Mouse (Mus musculus) ES-E14 (cell line): ENCODE results near the gene Lztfl1. TPM values are rescaled to one million over a fixed set of nuclear protein-coding genes. Genes with fewer than 3 reads are reported as not detected.

Experiments used
- DNase-seq: peaks from one replicate; pipeline ENCODE4 v3.0.0-alpha.2; 2013; ENCODE audit warnings: low read depth, low spot score
- H3K27ac ChIP-seq: 2 replicates; pipeline ENCODE4 v1.5.1; 2012; ENCODE audit warnings: low read depth, mild to moderate bottlenecking, low read length, moderate library complexity, mixed read lengths; ENCODE audit not compliant: poor library complexity, insufficient read depth, severe bottlenecking
- H3K36me3 ChIP-seq: 2 replicates; pipeline ENCODE4 v1.6.1; 2012; ENCODE audit warnings: mild to moderate bottlenecking, low read length, moderate library complexity, mixed read lengths; ENCODE audit not compliant: control insufficient read depth, poor library complexity, insufficient read depth, severe bottlenecking
- H3K4me1 ChIP-seq, 2 experiments: fragments of 150-350 bp in 1 of 2; sonication (generic) in 1 of 2; 2 replicates each; pipeline ENCODE4 v1.6.1; 2012; ENCODE audit warnings: low read length in 2 of 2, mild to moderate bottlenecking in 1 of 2, mixed read lengths in 1 of 2; ENCODE audit not compliant: control insufficient read depth in 2 of 2, insufficient read depth in 2 of 2, poor library complexity in 1 of 2
- H3K4me3 ChIP-seq, 2 experiments: fragments of 150-350 bp in 1 of 2; sonication (generic) in 1 of 2; 2 replicates each; pipeline ENCODE4 v1.5.1; 2012; ENCODE audit warnings: low read length in 2 of 2, low read depth in 1 of 2, mild to moderate bottlenecking in 1 of 2, mixed read lengths in 1 of 2; ENCODE audit not compliant: insufficient read depth in 1 of 2, poor library complexity in 1 of 2, severe bottlenecking in 1 of 2
- H3K9ac ChIP-seq: 2 replicates; pipeline ENCODE4 v1.6.1; 2012; ENCODE audit warnings: low read depth, mild to moderate bottlenecking, low read length, mixed read lengths; ENCODE audit not compliant: poor library complexity, insufficient read depth, severe bottlenecking
- H3K9me3 ChIP-seq: fragments of 150-350 bp; sonication (generic); 2 replicates; pipeline ENCODE4 v1.6.1; 2012; ENCODE audit warnings: low read depth, mild to moderate bottlenecking, low read length; ENCODE audit not compliant: control insufficient read depth, insufficient read depth
- CHD2 ChIP-seq: IDR thresholded peaks from 2 replicates; pipeline ENCODE4 v1.6.1; 2014; ENCODE audit warnings: mild to moderate bottlenecking, low read depth, low read length, inconsistent platforms
- HCFC1 ChIP-seq: IDR thresholded peaks from 2 replicates; pipeline ENCODE4 v1.6.1; 2012; ENCODE audit warnings: low read length, inconsistent platforms, borderline replicate concordance; ENCODE audit not compliant: insufficient read depth
- MAFK ChIP-seq: IDR thresholded peaks from 2 replicates; pipeline ENCODE4 v1.6.1; 2014; ENCODE audit warnings: mild to moderate bottlenecking, low read depth, low read length, inconsistent platforms; ENCODE audit not compliant: insufficient read depth
- ZC3H11A ChIP-seq: IDR thresholded peaks from 2 replicates; pipeline ENCODE4 v1.6.1; 2012; ENCODE audit warnings: low read depth, mild to moderate bottlenecking, inconsistent platforms, low read length, borderline replicate concordance
- ZNF384 ChIP-seq: IDR thresholded peaks from 2 replicates; pipeline ENCODE4 v1.6.1; 2012; ENCODE audit warnings: low read depth, low read length, inconsistent platforms
- in situ Hi-C, 2 experiments: fragments of 600-800 bp; cut with MboI; formaldehyde crosslinking; loops; one replicate each; pipeline ENCODE4 v1.15.1; 2025; ENCODE audit warnings: low sequenced_read_pairs in 2 of 2, inconsistent platforms in 1 of 2; ENCODE audit not compliant: unreplicated experiment in 2 of 2
- total RNA-seq: library from RNA; depleted of rRNA; stranded (reverse); fragments of 300-350 nt; gene quantifications from 2 replicates; pipeline ENCODE4 v1.2.3, GENCODE M21; 2012; rRNA removed

Lztfl1 gene
- total RNA-seq, 1 experiment = 19.8 TPM

DNA sequence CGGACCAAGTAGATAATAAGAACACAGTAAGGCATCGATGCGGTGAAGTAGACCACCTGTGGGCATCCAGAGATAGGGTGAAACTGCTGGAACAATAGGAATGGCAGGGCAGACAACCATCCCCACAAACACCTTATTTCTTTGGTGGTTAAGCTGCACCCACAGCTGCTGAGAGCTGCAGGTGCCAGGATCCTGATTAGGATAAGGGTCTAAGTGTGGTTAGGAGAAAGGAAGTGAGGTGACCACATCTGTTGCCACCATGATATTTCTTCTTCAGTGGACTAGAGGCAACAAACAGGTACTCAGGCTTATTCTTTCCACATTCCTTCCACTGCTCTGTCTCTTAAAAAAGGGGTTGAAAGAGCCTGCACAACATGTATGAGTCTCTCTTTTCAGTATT is 60.0 kb downstream of the Lztfl1 start:
- H3K9ac ChIP-seq = no peak overlapping the region
- in situ Hi-C loops = no loop called here
- TF ChIP-seq ZC3H11A = no peak
- no peak for TF ChIP-seq ZNF384
- no peak for TF ChIP-seq HCFC1
- no peak for TF ChIP-seq CHD2
- no peak for TF ChIP-seq MAFK
- no peak overlapping the region for H3K4me3 ChIP-seq
- no peak for DNase-seq
- no peaks in the 10 kb centered on the region for H3K4me1 ChIP-seq
- H3K36me3 ChIP-seq = no peaks in the 10 kb centered on the region
- no peaks in the 10 kb centered on the region for H3K9me3 ChIP-seq
- H3K27ac ChIP-seq = no peak overlapping the region

DNA sequence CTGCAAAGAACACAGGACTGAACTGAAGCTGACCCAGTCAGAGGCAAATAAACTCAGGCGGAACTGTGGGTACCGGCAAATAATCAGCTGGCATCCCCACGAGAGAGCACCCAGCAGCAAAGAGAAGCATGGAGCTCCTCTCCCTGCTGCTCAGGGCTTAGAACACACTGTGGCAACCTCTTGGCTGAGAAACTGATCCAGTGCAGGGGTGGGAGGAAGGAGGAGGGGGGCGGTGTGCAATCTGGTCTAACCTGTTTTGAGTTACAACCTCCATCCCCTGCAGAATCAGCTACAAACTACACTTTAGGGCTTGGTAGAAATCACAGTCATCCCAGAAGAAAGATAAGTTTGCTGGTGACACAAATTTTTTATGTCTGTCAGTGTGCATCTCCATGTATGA is 66.1 kb downstream of the Lztfl1 start:
- H3K4me3 ChIP-seq = peak overlapping the region in 1 of 2 experiments; percentile 27; a peak in 1 of 4 replicates
- H3K4me1 ChIP-seq = no peaks in the 10 kb centered on the region; a peak in 1 of 4 replicates
- in situ Hi-C loops = no loop called here
- no peaks in the 10 kb centered on the region for H3K36me3 ChIP-seq
- no peak for TF ChIP-seq ZC3H11A
- no peak for TF ChIP-seq ZNF384
- TF ChIP-seq MAFK = no peak
- no peak for TF ChIP-seq HCFC1
- TF ChIP-seq CHD2 = no peak
- DNase-seq = no peak
- H3K27ac ChIP-seq = no peak overlapping the region
- no peaks in the 10 kb centered on the region for H3K9me3 ChIP-seq
- H3K9ac ChIP-seq = no peak overlapping the region

DNA sequence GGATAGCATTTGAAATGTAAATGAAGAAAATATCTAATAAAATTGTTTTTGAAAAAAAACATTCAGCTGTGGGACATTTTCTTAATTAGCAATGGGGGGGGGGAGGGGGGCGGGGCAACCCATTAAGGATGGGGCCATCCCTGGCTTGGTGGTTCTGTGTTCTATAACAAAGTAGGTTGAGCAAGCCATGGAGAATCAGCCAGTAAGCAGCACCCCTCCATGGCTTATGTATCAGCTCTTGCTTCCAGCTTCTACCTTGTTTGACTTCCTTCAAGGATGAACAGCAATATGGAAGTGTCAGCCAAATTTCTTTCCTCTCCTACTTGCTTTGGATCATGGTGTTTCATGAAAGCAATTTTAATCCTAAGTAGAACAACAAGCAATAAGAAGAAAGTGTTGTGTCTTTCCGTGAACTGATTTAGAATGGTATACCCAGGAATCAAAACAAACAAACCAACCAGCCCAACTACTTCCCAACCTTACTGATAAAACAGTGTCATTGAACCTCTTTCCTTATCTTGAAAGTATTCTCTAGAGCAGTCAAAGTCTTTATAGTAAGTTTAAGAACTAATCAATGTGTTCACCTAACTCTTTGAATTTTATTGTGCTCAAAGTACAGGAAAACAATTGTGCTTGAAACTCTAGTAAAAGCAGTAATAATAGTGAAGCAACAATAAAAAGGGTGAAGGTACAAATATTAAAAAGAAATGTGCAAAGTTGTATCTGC is 67.5 kb downstream of the Lztfl1 start:
- no peak for DNase-seq
- Histone ChIP-seq H3K27ac (no peak overlapping the region), H3K36me3 (no peaks in the 10 kb centered on the region), H3K9me3 (no peaks in the 10 kb centered on the region), H3K9ac (no peak overlapping the region), H3K4me1 (no peaks in the 10 kb centered on the region; a peak in 1 of 4 replicates), H3K4me3 (no peak overlapping the region)
- TF ChIP-seq ZC3H11A (no peak), MAFK (no peak)
- in situ Hi-C loops = no loop called here

Other genes with a start within 250 kb of the Lztfl1 start
- 14.2 and 16.2 TPM in 2 replicates for gene Limd1, start 239.0 kb downstream of the Lztfl1 start, total RNA-seq
- gene Sacm1l, start 187.9 kb downstream of the Lztfl1 start, total RNA-seq = 18.5 and 23.2 TPM in 2 replicates
- 0.31 and 0.37 TPM in 2 replicates for gene Slc6a20b, start 85.1 kb downstream of the Lztfl1 start, total RNA-seq
- gene Ccr9, start 39.3 kb downstream of the Lztfl1 start, total RNA-seq = not detected in 2 replicates
- 0.22 and 0.32 TPM in 2 replicates for gene Slc6a20a, start 38.8 kb downstream of the Lztfl1 start, total RNA-seq
- 0.16 and 1.3 TPM in 2 replicates for gene Cxcr6, start 88.8 kb upstream of the Lztfl1 start, total RNA-seq
- 7.9 and 11.8 TPM in 2 replicates for gene Fyco1, start 134.2 kb upstream of the Lztfl1 start, total RNA-seq
- 0.05 and 0.09 TPM in 2 replicates for gene Xcr1, start 144.3 kb upstream of the Lztfl1 start, total RNA-seq